Mouse (Mus musculus) forebrain, embryonic 12.5 days (tissue): ENCODE measurements around the gene Nmt1. TPM values are rescaled to one million over a fixed set of nuclear protein-coding genes. Genes with fewer than 3 reads are reported as not detected.

ENCODE experiments used
- ATAC-seq: fragments of 200-750 bp; cut with Nextera tagmentation; 2 replicates; pipeline ENCODE4 v1.8.0; 2017; ENCODE audit warnings: moderate TSS enrichment; ENCODE audit not compliant: low FRiP score
- H3K27ac ChIP-seq: fragments of 300-500 bp; sonication (generic); 2 replicates; pipeline ENCODE4 v1.5.1; 2016; ENCODE audit warnings: mild to moderate bottlenecking
- H3K27me3 ChIP-seq: fragments of 300-500 bp; sonication (generic); 2 replicates; pipeline ENCODE4 v1.6.1; 2016; ENCODE audit warnings: mild to moderate bottlenecking
- H3K36me3 ChIP-seq: fragments of 300-500 bp; sonication (generic); replicated peaks from 2 replicates; pipeline ENCODE4 v1.6.1; 2016; ENCODE audit warnings: mild to moderate bottlenecking
- H3K4me1 ChIP-seq: fragments of 300-500 bp; sonication (generic); 2 replicates; pipeline ENCODE4 v1.6.1; 2016
- H3K4me2 ChIP-seq: fragments of 300-500 bp; sonication (generic); 2 replicates; pipeline ENCODE4 v1.6.1; 2016; ENCODE audit warnings: mild to moderate bottlenecking, moderate library complexity
- H3K4me3 ChIP-seq: fragments of 300-500 bp; sonication (generic); replicated peaks from 2 replicates; pipeline ENCODE4 v1.5.1; 2016; ENCODE audit warnings: mild to moderate bottlenecking
- H3K9ac ChIP-seq: fragments of 300-500 bp; sonication (generic); 2 replicates; pipeline ENCODE4 v1.6.1; 2016; ENCODE audit warnings: mild to moderate bottlenecking
- H3K9me3 ChIP-seq: fragments of 300-500 bp; sonication (generic); 2 replicates; pipeline ENCODE4 v1.6.1; 2016
- WGBS: fragments of 180-500 bp; shearing (Covaris S2); methylation state at CpG from one replicate; pipeline ENCODE4 v1.1.7; 2016; 5-methylcytosine and 5-hydroxymethylcytosine counted together
- polyA plus RNA-seq: library from polyadenylated mRNA; unstranded; fragments of >200 nt; fragmentation: Nextera tagmentation; extraction: Ambion mirVana; gene quantifications from 2 replicates; pipeline ENCODE4 v1.2.1, GENCODE M21; 2016

The Nmt1 gene
- polyA plus RNA-seq, 1 experiment from 2014 or later: 56.2 TPM

DNA sequence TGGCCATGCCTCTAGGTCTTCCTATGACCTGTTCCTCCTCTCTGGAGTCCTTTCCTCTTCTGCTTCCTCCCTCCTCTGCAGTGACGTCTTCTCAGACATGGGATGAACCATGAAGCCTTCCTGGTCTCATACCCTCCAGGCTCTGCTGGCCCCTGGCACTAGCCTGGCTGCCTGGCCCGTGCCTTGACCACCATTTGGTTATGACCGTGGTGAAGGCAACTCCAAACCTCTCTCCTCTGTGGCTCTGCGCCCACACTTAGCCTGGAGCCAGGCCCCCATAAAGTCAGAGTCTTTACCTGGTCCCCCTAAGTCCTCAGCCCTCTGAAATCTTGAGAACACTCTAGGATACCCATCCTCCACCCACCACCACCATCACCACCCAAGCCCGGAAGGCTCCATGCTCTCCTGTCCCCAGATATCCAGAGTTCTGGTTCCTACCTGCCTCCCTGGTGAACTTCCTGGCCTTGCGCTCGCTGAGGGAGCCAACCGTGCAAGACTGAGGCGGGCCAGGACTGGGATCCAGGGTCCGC lies 46.2 kb downstream of the Nmt1 start:
- WGBS: 63% methylated on average over 10 of the region's 10 CpGs
- H3K9ac ChIP-seq: no peak overlapping the region
- peaks cover 7% of the 10 kb centered on the region for H3K4me1 ChIP-seq
- ATAC-seq: no peak
- H3K27me3 ChIP-seq: peaks cover 17% of the 10 kb centered on the region
- no peak overlapping the region for H3K27ac ChIP-seq
- H3K36me3 ChIP-seq: peaks cover 13% of the 10 kb centered on the region
- H3K4me2 ChIP-seq: no peak overlapping the region
- no peaks in the 10 kb centered on the region for H3K9me3 ChIP-seq
- no peak overlapping the region for H3K4me3 ChIP-seq

DNA sequence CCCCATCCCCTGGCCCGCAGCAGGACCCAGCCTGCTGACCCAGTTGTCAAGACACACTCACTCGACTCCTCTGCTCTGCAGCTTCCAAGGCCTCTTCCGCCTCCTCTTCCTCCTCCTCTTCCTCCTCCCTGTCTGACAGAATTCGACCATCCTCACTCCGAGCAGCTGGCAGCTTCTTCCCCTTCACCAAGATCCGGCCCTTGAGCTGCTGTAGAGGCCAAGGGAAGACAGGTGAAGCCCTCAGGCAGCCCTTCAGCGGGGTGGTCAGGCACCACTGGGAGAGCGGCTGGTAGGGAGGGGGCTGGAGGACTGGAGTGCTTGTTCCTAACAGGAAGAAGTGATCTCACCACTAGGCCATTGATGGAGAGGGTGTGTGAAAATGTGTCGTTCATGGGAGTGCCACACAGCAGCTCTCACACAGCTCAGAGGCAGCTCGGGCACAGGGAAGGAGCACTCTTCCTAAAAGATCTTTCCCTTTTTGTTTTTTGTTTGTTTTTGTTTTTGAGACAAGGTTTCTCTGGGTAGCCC lies 46.9 kb downstream of the Nmt1 start:
- Histone ChIP-seq H3K27me3 (peaks cover 24% of the 10 kb centered on the region), H3K36me3 (peaks cover 7% of the 10 kb centered on the region), H3K4me3 (no peak overlapping the region), H3K27ac (0 out of 2 replicates have a peak overlapping the region, but pooled peaks have one; percentile 46), H3K9me3 (no peaks in the 10 kb centered on the region), H3K9ac (no peak overlapping the region), H3K4me2 (no peak overlapping the region), H3K4me1 (peaks cover 7% of the 10 kb centered on the region)
- 17% methylated on average over 10 of the region's 10 CpGs for WGBS
- ATAC-seq: no peak

DNA sequence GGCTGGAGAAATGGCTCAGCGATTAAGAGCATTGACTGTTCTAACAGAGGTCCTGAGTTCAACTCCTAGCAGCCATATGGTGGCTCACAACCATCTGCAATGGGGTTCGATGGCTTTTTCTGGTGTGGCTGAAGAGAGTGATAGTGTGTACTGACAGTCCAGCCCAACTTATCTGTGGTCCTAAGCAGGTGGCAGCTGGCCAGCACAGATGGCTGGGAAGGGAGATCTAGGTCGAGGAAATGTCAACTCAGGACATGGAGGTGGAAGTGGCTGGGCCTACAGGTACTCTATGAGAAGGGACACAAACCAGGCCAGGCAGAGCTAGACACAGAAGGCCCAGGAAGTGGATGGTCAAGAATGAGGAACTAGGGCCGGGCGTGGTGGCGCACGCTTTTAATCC lies 48.0 kb downstream of the Nmt1 start:
- H3K4me1 ChIP-seq: peaks cover 14% of the 10 kb centered on the region
- 97% methylated on average over 7 of the region's 7 CpGs for WGBS
- no peak for ATAC-seq
- H3K36me3 ChIP-seq: no peaks in the 10 kb centered on the region
- H3K9me3 ChIP-seq: no peaks in the 10 kb centered on the region
- no peak overlapping the region for H3K4me2 ChIP-seq
- H3K4me3 ChIP-seq: no peak overlapping the region
- peaks cover 36% of the 10 kb centered on the region for H3K27me3 ChIP-seq
- no peak overlapping the region for H3K9ac ChIP-seq
- no peak overlapping the region for H3K27ac ChIP-seq

DNA sequence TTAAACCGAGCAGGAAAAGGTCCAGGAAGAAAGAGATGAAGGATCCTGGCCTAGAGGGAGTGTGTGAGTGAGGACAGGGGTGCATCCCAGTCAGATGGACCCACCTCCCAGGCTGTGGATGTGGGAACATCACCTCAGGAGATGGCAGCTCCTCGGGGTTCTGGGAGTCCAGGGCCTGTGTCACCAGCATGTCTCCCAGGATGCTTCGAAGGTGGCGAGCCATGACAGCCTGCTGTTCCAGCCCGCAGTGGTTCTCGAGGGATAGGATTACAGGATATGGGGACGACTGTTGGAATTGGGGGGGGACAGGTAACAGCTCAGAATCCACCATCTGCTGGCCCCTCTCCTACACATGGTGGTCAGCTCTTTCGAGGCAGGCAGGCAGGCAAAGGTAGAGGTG lies 48.6 kb downstream of the Nmt1 start:
- Histone ChIP-seq H3K9me3 (no peaks in the 10 kb centered on the region), H3K27me3 (peaks cover 41% of the 10 kb centered on the region), H3K27ac (no peak overlapping the region), H3K4me2 (no peak overlapping the region), H3K4me3 (no peak overlapping the region), H3K4me1 (peaks cover 14% of the 10 kb centered on the region), H3K9ac (0 out of 2 replicates have a peak overlapping the region, but pooled peaks have one; percentile 5), H3K36me3 (no peaks in the 10 kb centered on the region)
- no peak for ATAC-seq
- WGBS: 89% methylated on average over 8 of the region's 8 CpGs

DNA sequence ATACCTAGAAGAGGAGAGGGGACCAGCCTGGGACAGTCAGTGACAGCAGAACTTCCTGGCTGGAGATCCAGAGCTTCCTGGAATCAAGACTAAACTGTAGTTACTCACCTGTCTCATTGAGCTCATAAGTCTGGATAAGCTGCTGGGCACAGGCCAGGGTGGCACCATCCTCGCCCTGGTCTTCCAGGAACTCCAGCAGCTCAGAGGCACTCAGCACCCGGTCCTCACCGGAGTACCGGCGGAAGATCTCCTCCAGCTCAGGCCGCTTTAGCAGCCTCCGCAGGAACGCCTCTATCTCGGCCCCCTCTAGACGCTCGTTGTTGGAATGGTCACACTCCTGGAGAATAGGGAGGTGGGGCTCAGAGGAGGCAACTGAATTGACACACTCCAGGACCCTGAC lies 50.1 kb downstream of the Nmt1 start:
- H3K4me1 ChIP-seq: peaks cover 14% of the 10 kb centered on the region
- H3K9ac ChIP-seq: no peak overlapping the region
- no peak for ATAC-seq
- no peak overlapping the region for H3K4me2 ChIP-seq
- H3K27ac ChIP-seq: no peak overlapping the region
- no peaks in the 10 kb centered on the region for H3K36me3 ChIP-seq
- WGBS: 85% methylated on average over 11 of the region's 11 CpGs
- H3K9me3 ChIP-seq: no peaks in the 10 kb centered on the region
- peaks cover 54% of the 10 kb centered on the region for H3K27me3 ChIP-seq
- H3K4me3 ChIP-seq: no peak overlapping the region

DNA sequence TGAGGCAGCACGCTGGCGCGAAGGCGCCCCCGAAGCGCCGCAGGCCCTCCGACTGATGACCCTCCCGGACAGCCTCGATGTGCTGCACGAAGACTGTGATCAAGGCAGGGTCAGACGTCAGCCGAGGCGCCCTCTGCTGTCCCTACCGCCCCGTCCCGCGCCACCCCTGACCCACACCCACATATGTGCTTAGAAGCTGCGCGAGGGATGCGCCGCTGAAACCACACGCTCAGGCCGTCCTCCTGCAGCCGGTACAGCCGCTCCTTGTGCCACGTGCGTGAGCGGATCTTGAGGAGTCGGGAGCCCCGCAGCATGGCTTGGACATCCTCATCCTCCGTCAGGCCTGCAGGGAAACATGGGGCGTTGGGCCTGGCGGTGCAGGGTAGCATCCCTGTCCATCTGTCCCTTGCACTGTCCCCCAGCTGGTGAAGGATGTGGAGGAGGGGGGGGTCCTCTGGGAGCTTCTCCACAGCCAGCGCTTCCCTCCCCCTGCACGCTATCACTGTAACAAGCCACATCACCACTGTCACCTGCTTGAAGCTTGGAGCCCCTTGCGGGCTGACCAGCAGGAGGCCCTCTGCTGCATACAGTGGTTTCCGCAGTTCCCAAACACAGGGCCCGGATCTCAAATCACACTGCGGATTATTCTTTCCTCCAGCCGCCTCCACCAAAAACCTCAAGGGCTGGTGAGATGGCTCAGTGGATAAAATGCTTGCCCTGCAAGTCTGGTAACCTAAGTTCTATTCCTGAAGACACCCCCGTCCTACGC lies 52.5 kb downstream of the Nmt1 start:
- H3K9ac ChIP-seq: peak overlapping the region; percentile 36
- ATAC-seq: peak; percentile 14; the same call in 1 of the 2 replicates
- WGBS: 1% methylated on average over 43 of the region's 43 CpGs

DNA sequence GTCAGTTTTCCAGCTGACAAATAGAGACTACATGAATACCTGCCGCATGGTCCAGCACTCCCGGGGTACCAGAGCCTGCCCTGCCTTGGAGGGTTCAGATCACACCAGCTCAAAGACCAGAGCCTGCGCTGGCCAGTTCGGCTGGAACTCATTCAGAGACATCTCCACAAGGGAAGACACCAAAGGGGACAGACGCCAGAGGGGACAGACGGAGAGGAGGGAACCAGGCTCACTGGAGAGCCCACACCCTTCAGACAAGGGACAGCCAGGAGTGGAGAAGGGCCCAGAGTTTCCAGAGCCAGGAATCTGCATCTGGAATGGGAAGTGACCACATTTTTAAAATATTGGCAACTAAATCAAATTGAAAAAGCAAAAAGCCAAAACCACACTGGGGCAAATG lies 53.6 kb downstream of the Nmt1 start:
- Histone ChIP-seq H3K4me2 (no peak overlapping the region), H3K36me3 (no peaks in the 10 kb centered on the region), H3K4me3 (no peak overlapping the region), H3K9me3 (no peaks in the 10 kb centered on the region), H3K4me1 (peaks cover 7% of the 10 kb centered on the region), H3K27me3 (peaks cover 54% of the 10 kb centered on the region), H3K9ac (no peak overlapping the region), H3K27ac (no peak overlapping the region)
- ATAC-seq: no peak
- 53% methylated on average over 6 of the region's 6 CpGs for WGBS

More for the DNA sequence above, 52.5 kb downstream of the Nmt1 start:
- peaks cover 54% of the 10 kb centered on the region for H3K27me3 ChIP-seq
- H3K4me3 ChIP-seq: peak overlapping the region; percentile 31
- H3K4me1 ChIP-seq: peaks cover 7% of the 10 kb centered on the region
- no peaks in the 10 kb centered on the region for H3K36me3 ChIP-seq
- H3K9me3 ChIP-seq: no peaks in the 10 kb centered on the region
- peak overlapping the region; percentile 54 for H3K4me2 ChIP-seq
- no peak overlapping the region for H3K27ac ChIP-seq

DNA sequence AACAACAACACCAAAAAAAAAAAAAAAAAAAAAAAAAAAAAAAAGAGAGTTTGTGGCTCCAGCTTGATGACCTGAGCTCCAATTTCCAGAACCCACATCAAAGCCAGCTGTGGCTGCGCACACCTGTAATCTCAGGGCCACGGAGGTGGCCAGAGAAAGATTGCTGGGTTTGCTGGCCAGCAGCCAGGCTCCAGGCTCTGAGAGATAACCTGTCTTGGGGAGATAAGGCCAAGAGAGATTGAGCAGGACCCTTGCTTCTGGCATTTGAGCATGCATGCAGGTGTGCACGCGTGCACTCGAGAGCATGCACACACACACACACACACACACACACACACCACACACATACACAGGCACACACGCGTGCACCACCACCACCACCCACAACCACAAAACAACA lies 65.3 kb downstream of the Nmt1 start:
- no peaks in the 10 kb centered on the region for H3K9me3 ChIP-seq
- H3K4me1 ChIP-seq: peaks cover 10% of the 10 kb centered on the region
- no peak overlapping the region for H3K4me2 ChIP-seq
- WGBS: 92% methylated on average over 7 of the region's 7 CpGs
- H3K27ac ChIP-seq: no peak overlapping the region
- no peak overlapping the region for H3K9ac ChIP-seq
- no peak for ATAC-seq
- peaks cover 15% of the 10 kb centered on the region for H3K27me3 ChIP-seq
- H3K36me3 ChIP-seq: no peaks in the 10 kb centered on the region
- no peak overlapping the region for H3K4me3 ChIP-seq

DNA sequence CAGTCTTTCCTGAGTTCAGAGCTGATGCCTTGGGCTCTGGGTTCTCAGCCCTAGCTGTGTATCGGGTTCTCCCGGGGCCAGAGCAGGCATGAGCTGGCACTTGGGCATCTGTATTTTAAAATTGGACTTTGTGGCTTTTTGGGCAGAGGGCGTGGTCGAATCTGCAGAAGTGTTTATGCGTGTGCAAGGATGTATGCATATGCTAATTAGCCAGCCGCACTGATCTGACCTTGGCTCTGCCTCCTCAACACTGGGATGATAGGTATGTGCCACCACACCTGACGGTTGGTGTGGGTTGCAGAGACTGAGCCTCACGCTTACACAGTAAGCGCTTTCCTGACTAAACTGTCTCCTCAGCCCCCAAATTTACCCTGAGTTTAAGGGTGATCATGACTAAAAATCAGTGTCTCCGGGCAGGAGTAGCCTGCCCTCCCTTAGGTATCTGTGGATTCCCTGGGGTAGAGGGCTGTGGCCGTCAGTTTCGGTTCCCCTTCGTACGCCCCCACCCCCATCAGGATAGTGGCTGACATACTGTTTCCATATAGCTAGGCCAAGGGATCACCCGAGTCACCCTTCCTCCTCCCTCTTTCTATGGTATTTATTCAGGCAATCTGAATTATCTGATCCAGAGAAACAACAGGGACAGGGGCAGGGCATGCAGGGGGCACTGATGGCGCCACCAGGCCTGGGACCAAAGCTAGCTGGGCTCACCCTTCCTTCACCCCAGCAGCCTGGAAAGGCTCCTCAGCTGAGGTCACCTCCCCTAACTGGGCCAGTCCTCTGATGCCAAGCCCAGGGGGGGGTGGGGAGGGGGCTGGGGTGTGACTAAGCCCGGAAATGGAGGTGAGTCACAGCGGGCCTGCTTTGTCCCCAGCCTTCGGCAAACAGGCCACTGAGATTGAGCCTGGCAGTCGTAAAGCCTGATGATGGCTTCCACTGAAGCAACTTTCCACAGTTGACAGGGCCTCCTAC lies 66.2 kb downstream of the Nmt1 start:
- 76% methylated on average over 20 of the region's 20 CpGs for WGBS

DNA sequence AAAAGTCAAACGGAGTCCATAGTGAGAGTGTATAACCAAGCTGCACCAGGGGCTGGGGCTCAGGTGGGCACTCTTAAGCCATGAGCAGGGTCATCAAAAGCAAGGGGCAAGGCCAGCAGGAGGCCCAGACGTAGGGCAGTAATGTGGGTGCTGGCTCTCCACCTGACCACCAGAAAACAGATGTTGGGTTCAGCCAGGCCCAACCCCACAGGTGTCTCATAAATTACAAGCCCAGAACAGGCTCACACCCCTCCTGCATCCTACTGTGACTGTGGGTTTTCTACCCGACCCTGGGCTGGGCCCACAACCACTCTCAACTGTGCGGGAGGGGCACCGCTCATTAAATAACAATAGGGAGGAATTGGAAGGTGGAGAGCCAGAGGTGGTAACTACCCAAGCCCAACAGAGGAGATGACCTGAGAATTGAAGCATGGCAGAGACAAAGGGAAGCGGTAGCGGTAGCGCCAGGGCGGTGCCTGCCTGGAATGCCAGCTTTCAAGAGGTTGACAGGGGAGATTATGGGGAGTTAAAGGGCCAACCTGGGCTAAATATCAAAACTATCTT lies 67.2 kb downstream of the Nmt1 start:
- H3K27me3 ChIP-seq: peaks cover 34% of the 10 kb centered on the region
- peaks cover 10% of the 10 kb centered on the region for H3K4me1 ChIP-seq
- H3K4me3 ChIP-seq: no peak overlapping the region
- H3K4me2 ChIP-seq: no peak overlapping the region
- no peak overlapping the region for H3K9ac ChIP-seq
- 57% methylated on average over 9 of the region's 9 CpGs for WGBS
- no peak for ATAC-seq
- H3K36me3 ChIP-seq: no peaks in the 10 kb centered on the region
- H3K9me3 ChIP-seq: no peaks in the 10 kb centered on the region
- no peak overlapping the region for H3K27ac ChIP-seq

More for the DNA sequence above, 66.2 kb downstream of the Nmt1 start:
- Histone ChIP-seq H3K9ac (no peak overlapping the region), H3K4me1 (peaks cover 10% of the 10 kb centered on the region), H3K4me2 (no peak overlapping the region), H3K27ac (no peak overlapping the region), H3K4me3 (no peak overlapping the region), H3K27me3 (peaks cover 23% of the 10 kb centered on the region), H3K36me3 (no peaks in the 10 kb centered on the region), H3K9me3 (no peaks in the 10 kb centered on the region)
- no peak for ATAC-seq

DNA sequence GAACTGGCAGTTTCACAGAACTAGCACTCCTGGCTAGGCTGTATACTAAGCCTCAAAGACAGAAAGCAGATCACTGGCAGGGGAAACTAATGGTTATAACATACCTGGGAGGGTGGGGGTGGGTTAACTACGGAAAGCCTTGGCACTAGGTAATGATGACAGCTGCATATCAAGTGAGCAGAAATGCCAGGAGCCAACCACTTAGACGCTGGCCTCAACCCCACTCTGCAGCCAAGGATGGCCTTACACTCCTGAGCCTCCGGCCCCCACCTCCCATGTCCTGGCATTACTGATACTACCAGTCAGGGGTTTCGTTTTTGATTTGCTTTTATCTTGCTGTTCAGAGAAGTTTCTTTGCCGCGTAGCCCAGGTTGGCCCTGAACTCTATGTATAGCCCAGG lies 67.8 kb downstream of the Nmt1 start:
- peaks cover 10% of the 10 kb centered on the region for H3K4me1 ChIP-seq
- 90% methylated on average over 6 of the region's 6 CpGs for WGBS
- H3K4me2 ChIP-seq: no peak overlapping the region
- no peaks in the 10 kb centered on the region for H3K9me3 ChIP-seq
- no peaks in the 10 kb centered on the region for H3K36me3 ChIP-seq
- peaks cover 40% of the 10 kb centered on the region for H3K27me3 ChIP-seq
- ATAC-seq: no peak
- H3K27ac ChIP-seq: no peak overlapping the region
- no peak overlapping the region for H3K4me3 ChIP-seq
- no peak overlapping the region for H3K9ac ChIP-seq
